Mouse (Mus musculus) liver, embryonic 13.5 days (tissue): ENCODE data around the gene Atp2b2. TPM values are rescaled to one million over a fixed set of nuclear protein-coding genes. Genes with fewer than 3 reads are reported as not detected.

Source experiments
- ATAC-seq: fragments of 200-750 bp; cut with Nextera tagmentation; 2 replicates; pipeline ENCODE4 v1.8.0; 2017; ENCODE audit warnings: low read depth, mild to moderate bottlenecking, moderate number of reproducible peaks, moderate library complexity
- DNase-seq: peaks from one replicate; pipeline ENCODE4 v3.0.0; 2022
- H3K27ac ChIP-seq: fragments of 300-500 bp; sonication (generic); 2 replicates; pipeline ENCODE4 v1.5.1; 2015; ENCODE audit warnings: moderate library complexity, mild to moderate bottlenecking, inconsistent platforms
- H3K27me3 ChIP-seq: fragments of 300-500 bp; sonication (generic); 2 replicates; pipeline ENCODE4 v1.6.1; 2015; ENCODE audit warnings: mild to moderate bottlenecking, inconsistent platforms
- H3K36me3 ChIP-seq: fragments of 300-500 bp; sonication (generic); 2 replicates; pipeline ENCODE4 v1.6.1; 2015; ENCODE audit warnings: mild to moderate bottlenecking, inconsistent platforms
- H3K4me1 ChIP-seq: fragments of 300-500 bp; sonication (generic); replicated peaks from 2 replicates; pipeline ENCODE4 v1.6.1; 2015; ENCODE audit warnings: inconsistent platforms
- H3K4me2 ChIP-seq: fragments of 300-500 bp; sonication (generic); 2 replicates; pipeline ENCODE4 v1.6.1; 2015; ENCODE audit warnings: inconsistent platforms, mild to moderate bottlenecking, moderate library complexity
- H3K4me3 ChIP-seq: fragments of 300-500 bp; sonication (generic); replicated peaks from 2 replicates; pipeline ENCODE4 v1.5.1; 2015; ENCODE audit warnings: mild to moderate bottlenecking, inconsistent platforms
- H3K9ac ChIP-seq: fragments of 300-500 bp; sonication (generic); 2 replicates; pipeline ENCODE4 v1.6.1; 2015; ENCODE audit warnings: mild to moderate bottlenecking, inconsistent platforms
- H3K9me3 ChIP-seq: fragments of 300-500 bp; sonication (generic); replicated peaks from 2 replicates; pipeline ENCODE4 v1.6.1; 2016; ENCODE audit warnings: inconsistent platforms
- WGBS: fragments of 180-500 bp; shearing (Covaris S2); methylation state at CpG from one replicate; pipeline ENCODE4 v1.1.7; 2015; ENCODE audit not compliant: insufficient replicate concordance; 5-methylcytosine and 5-hydroxymethylcytosine counted together
- polyA plus RNA-seq: library from polyadenylated mRNA; unstranded; fragments of >200 nt; fragmentation: Nextera tagmentation; extraction: Ambion mirVana; gene quantifications from 2 replicates; pipeline ENCODE4 v1.2.1, GENCODE M21; 2015

Atp2b2 gene
- polyA plus RNA-seq, 1 experiment from 2014 or later, result 0.58 TPM

- no peak for DNase-seq
- WGBS, result 49% methylated on average over 6 of the region's 6 CpGs
- no peak overlapping the region for H3K9ac ChIP-seq
- no peak overlapping the region for H3K4me2 ChIP-seq
- no peak overlapping the region for H3K27ac ChIP-seq
- H3K9me3 ChIP-seq, result no peaks in the 10 kb centered on the region
- H3K36me3 ChIP-seq, result no peaks in the 10 kb centered on the region
- no peak for ATAC-seq
- no peak overlapping the region for H3K4me3 ChIP-seq
- H3K27me3 ChIP-seq, result no peaks in the 10 kb centered on the region
- no peaks in the 10 kb centered on the region for H3K4me1 ChIP-seq
Measured at GRCm38 (mm10) chr6:113787459-113787968, 254.9 kb downstream of the Atp2b2 start.

GRCm38 (mm10) chr6:113785658-113786057 is 256.8 kb downstream of the Atp2b2 start:
- Histone ChIP-seq H3K9ac (no peak overlapping the region), H3K4me2 (no peak overlapping the region), H3K4me1 (no peaks in the 10 kb centered on the region), H3K9me3 (no peaks in the 10 kb centered on the region), H3K36me3 (no peaks in the 10 kb centered on the region), H3K27ac (no peak overlapping the region), H3K27me3 (no peaks in the 10 kb centered on the region), H3K4me3 (no peak overlapping the region)
- ATAC-seq (no peak), DNase-seq (no peak)
- 46% methylated on average over 7 of the region's 7 CpGs for WGBS

- Histone ChIP-seq H3K9me3 (no peaks in the 10 kb centered on the region), H3K27me3 (no peaks in the 10 kb centered on the region), H3K36me3 (no peaks in the 10 kb centered on the region), H3K4me3 (no peak overlapping the region), H3K9ac (no peak overlapping the region), H3K27ac (no peak overlapping the region), H3K4me2 (no peak overlapping the region), H3K4me1 (no peaks in the 10 kb centered on the region)
- WGBS, result 55% methylated on average over 7 of the region's 7 CpGs
- ATAC-seq (no peak), DNase-seq (no peak)
Measured at GRCm38 (mm10) chr6:113778229-113778753, 264.1 kb downstream of the Atp2b2 start.

- Histone ChIP-seq H3K4me1 (no peaks in the 10 kb centered on the region), H3K9ac (no peak overlapping the region), H3K4me3 (no peak overlapping the region), H3K4me2 (no peak overlapping the region), H3K27ac (no peak overlapping the region), H3K27me3 (no peaks in the 10 kb centered on the region), H3K36me3 (no peaks in the 10 kb centered on the region), H3K9me3 (no peaks in the 10 kb centered on the region)
- DNase-seq, result no peak
- WGBS, result 46% methylated on average over 11 of the region's 11 CpGs
- ATAC-seq, result no peak
Measured at GRCm38 (mm10) chr6:113768804-113769203, 273.6 kb downstream of the Atp2b2 start.

GRCm38 (mm10) chr6:113761644-113762043 is 280.8 kb downstream of the Atp2b2 start:
- ATAC-seq, result peak; percentile 26; the same call in 1 of the 2 replicates

GRCm38 (mm10) chr6:113749119-113749685 is 293.2 kb downstream of the Atp2b2 start:
- H3K9me3 ChIP-seq, result no peaks in the 10 kb centered on the region
- H3K36me3 ChIP-seq, result no peaks in the 10 kb centered on the region
- H3K4me3 ChIP-seq, result no peak overlapping the region
- no peak for ATAC-seq
- H3K27ac ChIP-seq, result no peak overlapping the region
- 0 out of 2 replicates have a peak, but pooled peaks cover 5% of the 10 kb centered on the region for H3K4me1 ChIP-seq
- 42% methylated on average over 17 of the region's 17 CpGs for WGBS
- DNase-seq, result no peak
- no peak overlapping the region for H3K4me2 ChIP-seq
- H3K27me3 ChIP-seq, result peaks cover 41% of the 10 kb centered on the region
- no peak overlapping the region for H3K9ac ChIP-seq

More at GRCm38 (mm10) chr6:113761644-113762043, 280.8 kb downstream of the Atp2b2 start:
- Histone ChIP-seq H3K9ac (no peak overlapping the region), H3K9me3 (no peaks in the 10 kb centered on the region), H3K27me3 (no peaks in the 10 kb centered on the region), H3K36me3 (no peaks in the 10 kb centered on the region), H3K27ac (no peak overlapping the region), H3K4me2 (no peak overlapping the region), H3K4me3 (no peak overlapping the region), H3K4me1 (no peaks in the 10 kb centered on the region)
- peak; percentile 28 for DNase-seq
- 19% methylated on average over 7 of the region's 7 CpGs for WGBS

GRCm38 (mm10) chr6:113748351-113748750 is 294.1 kb downstream of the Atp2b2 start:
- ATAC-seq (no peak), DNase-seq (no peak)
- Histone ChIP-seq H3K36me3 (no peaks in the 10 kb centered on the region), H3K4me2 (peak overlapping the region; percentile 14; the same call in 1 of the 2 replicates), H3K4me1 (0 out of 2 replicates have a peak, but pooled peaks cover 5% of the 10 kb centered on the region), H3K4me3 (peak overlapping the region; percentile 2; the same call in 1 of the 2 replicates), H3K9me3 (no peaks in the 10 kb centered on the region), H3K9ac (no peak overlapping the region), H3K27ac (no peak overlapping the region), H3K27me3 (peaks cover 43% of the 10 kb centered on the region)
- WGBS, result 24% methylated on average over 26 of the region's 26 CpGs

GRCm38 (mm10) chr6:113747284-113747683 is 295.1 kb downstream of the Atp2b2 start:
- H3K36me3 ChIP-seq, result no peaks in the 10 kb centered on the region
- no peak overlapping the region for H3K4me3 ChIP-seq
- no peak overlapping the region for H3K27ac ChIP-seq
- no peaks in the 10 kb centered on the region for H3K9me3 ChIP-seq
- 0 out of 2 replicates have a peak, but pooled peaks cover 5% of the 10 kb centered on the region for H3K4me1 ChIP-seq
- 72% methylated on average over 14 of the region's 14 CpGs for WGBS
- no peak overlapping the region for H3K9ac ChIP-seq
- no peak for ATAC-seq
- H3K27me3 ChIP-seq, result peaks cover 43% of the 10 kb centered on the region
- no peak for DNase-seq
- H3K4me2 ChIP-seq, result no peak overlapping the region

GRCm38 (mm10) chr6:113745117-113745516 is 297.3 kb downstream of the Atp2b2 start:
- no peak overlapping the region for H3K4me2 ChIP-seq
- no peaks in the 10 kb centered on the region for H3K36me3 ChIP-seq
- H3K9ac ChIP-seq, result no peak overlapping the region
- DNase-seq (no peak), ATAC-seq (no peak)
- H3K4me1 ChIP-seq, result peaks cover 8% of the 10 kb centered on the region
- no peak overlapping the region for H3K4me3 ChIP-seq
- H3K9me3 ChIP-seq, result no peaks in the 10 kb centered on the region
- H3K27ac ChIP-seq, result no peak overlapping the region; the same call in 1 of the 2 replicates
- H3K27me3 ChIP-seq, result peaks cover 43% of the 10 kb centered on the region

- Histone ChIP-seq H3K27me3 (peaks cover 24% of the 10 kb centered on the region), H3K4me1 (peaks cover 23% of the 10 kb centered on the region), H3K4me3 (no peak overlapping the region), H3K9me3 (no peaks in the 10 kb centered on the region), H3K4me2 (no peak overlapping the region), H3K27ac (no peak overlapping the region), H3K36me3 (peaks cover 2% of the 10 kb centered on the region; the same call in 1 of the 2 replicates), H3K9ac (no peak overlapping the region)
- WGBS, result 42% methylated on average over 1 of the region's 1 CpGs
- DNase-seq (no peak), ATAC-seq (no peak)
Measured at GRCm38 (mm10) chr6:113743111-113743510, 299.3 kb downstream of the Atp2b2 start.

- Histone ChIP-seq H3K4me2 (no peak overlapping the region), H3K9ac (no peak overlapping the region), H3K36me3 (peaks cover 9% of the 10 kb centered on the region), H3K9me3 (no peaks in the 10 kb centered on the region), H3K27ac (no peak overlapping the region), H3K4me1 (peaks cover 23% of the 10 kb centered on the region), H3K27me3 (peaks cover 17% of the 10 kb centered on the region), H3K4me3 (no peak overlapping the region)
- ATAC-seq (no peak), DNase-seq (no peak)
- WGBS, result 54% methylated on average over 1 of the region's 1 CpGs
Measured at GRCm38 (mm10) chr6:113742321-113742720, 300.1 kb downstream of the Atp2b2 start.

- ATAC-seq, result no peak
- 55% methylated on average over 2 of the region's 2 CpGs for WGBS
Measured at GRCm38 (mm10) chr6:113741425-113741824, 301.0 kb downstream of the Atp2b2 start.

More at GRCm38 (mm10) chr6:113741425-113741824, 301.0 kb downstream of the Atp2b2 start:
- Histone ChIP-seq H3K27me3 (peaks cover 10% of the 10 kb centered on the region), H3K27ac (no peak overlapping the region), H3K9ac (no peak overlapping the region), H3K4me2 (no peak overlapping the region), H3K9me3 (no peaks in the 10 kb centered on the region), H3K36me3 (peaks cover 17% of the 10 kb centered on the region), H3K4me3 (no peak overlapping the region), H3K4me1 (peaks cover 23% of the 10 kb centered on the region)
- DNase-seq, result no peak
